Mouse (Mus musculus) urinary bladder, adult 2 months (tissue): ENCODE results near the gene Anks1b. TPM values are rescaled to one million over a fixed set of nuclear protein-coding genes. Genes with fewer than 3 reads are reported as not detected.

Experiments used
- polyA plus RNA-seq: library from polyadenylated mRNA; depleted of rRNA; stranded (reverse); fragments of >200 nt; gene quantifications from 2 replicates; pipeline ENCODE4 v1.2.3, GENCODE M21; 2012; rRNA removed

Gene Anks1b
- polyA plus RNA-seq, 1 experiment, result 0.29 TPM

Other genes with a start within 250 kb of the Anks1b start
- 26.2 and 27.9 TPM in 2 replicates for gene Scyl2, start 187.2 kb upstream of the Anks1b start, polyA plus RNA-seq
- 12.0 and 14.4 TPM in 2 replicates for gene Actr6, start 141.2 kb upstream of the Anks1b start, polyA plus RNA-seq
- gene Uhrf1bp1l, start 128.5 kb upstream of the Anks1b start, polyA plus RNA-seq, result 42.7 and 43.8 TPM in 2 replicates